Mouse (Mus musculus) CH12.LX (cell line): Measurements from ENCODE around the gene Gsdme. TPM values are rescaled to one million over a fixed set of nuclear protein-coding genes. Genes with fewer than 3 reads are reported as not detected.

ENCODE experiments used
- DNase-seq: peaks from one replicate; pipeline ENCODE4 v3.0.0-alpha.2; 2013; ENCODE audit errors: extremely low read depth
- H3K27ac ChIP-seq: 2 replicates; pipeline ENCODE4 v1.5.1; 2012; ENCODE audit warnings: low read depth, mild to moderate bottlenecking, control low read depth, moderate library complexity; ENCODE audit not compliant: insufficient read depth
- H3K27me3 ChIP-seq: replicated peaks from 2 replicates; pipeline ENCODE3; 2012; ENCODE audit warnings: inconsistent platforms
- H3K36me3 ChIP-seq, 2 experiments: replicated peaks in 1 of 2; 2 replicates each; pipeline versions ENCODE3 to v1.6.1; 2012; ENCODE audit warnings: inconsistent platforms in 1 of 2, low read length in 1 of 2, mild to moderate bottlenecking in 1 of 2, mixed read lengths in 1 of 2, moderate library complexity in 1 of 2; ENCODE audit not compliant: control insufficient read depth in 1 of 2, insufficient read depth in 1 of 2
- H3K4me1 ChIP-seq, 2 experiments: 2 replicates each; pipeline ENCODE4 v1.6.1; 2012; ENCODE audit warnings: inconsistent platforms in 1 of 2, moderate library complexity in 1 of 2; ENCODE audit not compliant: insufficient read depth in 2 of 2, control insufficient read depth in 1 of 2
- H3K4me2 ChIP-seq: 2 replicates; pipeline ENCODE4 v1.6.1; 2012; ENCODE audit warnings: low read depth, mild to moderate bottlenecking, control low read depth; ENCODE audit not compliant: poor library complexity, insufficient read depth, severe bottlenecking
- H3K4me3 ChIP-seq, 3 experiments: fragments of 150-350 bp in 1 of 3; sonication (generic) in 1 of 3; replicated peaks in 1 of 3; 2 replicates each; pipeline versions ENCODE3 to v1.5.1; 2011 to 2012; ENCODE audit warnings: low read depth in 2 of 3, low read length in 2 of 3, mild to moderate bottlenecking in 2 of 3, moderate library complexity in 2 of 3, control low read depth in 1 of 3, improper control_type of control experiment in 1 of 3, inconsistent platforms in 1 of 3, mixed read lengths in 1 of 3; ENCODE audit not compliant: poor library complexity in 1 of 3
- H3K79me2 ChIP-seq: replicated peaks from 2 replicates; pipeline ENCODE4 v1.6.1; 2012; ENCODE audit warnings: mild to moderate bottlenecking, moderate library complexity; ENCODE audit not compliant: control insufficient read depth, poor library complexity, insufficient read depth, severe bottlenecking; ENCODE audit errors: extremely low read depth
- H3K9ac ChIP-seq: 2 replicates; pipeline ENCODE4 v1.6.1; 2012; ENCODE audit warnings: low read depth, mild to moderate bottlenecking, control low read depth, moderate library complexity; ENCODE audit not compliant: insufficient read depth
- H3K9me3 ChIP-seq: replicated peaks from 2 replicates; pipeline ENCODE3; 2012; ENCODE audit warnings: low read length, inconsistent platforms, mixed read lengths
- CHD1 ChIP-seq: IDR thresholded peaks from 2 replicates; pipeline ENCODE4 v1.6.1; 2012; ENCODE audit warnings: low read depth, low read length, improper control_type of control experiment, inconsistent platforms
- EP300 ChIP-seq: IDR thresholded peaks from 2 replicates; pipeline ENCODE4 v1.6.1; 2011; ENCODE audit warnings: low read length, improper control_type of control experiment
- ETS1 ChIP-seq: conservative IDR thresholded peaks from 2 replicates; pipeline ENCODE4 v1.6.1; 2012; ENCODE audit warnings: low read depth, mild to moderate bottlenecking, inconsistent platforms, low read length, improper control_type of control experiment, moderate library complexity
- HCFC1 ChIP-seq: IDR thresholded peaks from 2 replicates; pipeline ENCODE4 v1.6.1; 2012; ENCODE audit warnings: low read depth, mild to moderate bottlenecking, inconsistent platforms, low read length, improper control_type of control experiment
- IRF4 ChIP-seq: IDR thresholded peaks from 2 replicates; pipeline ENCODE4 v1.6.1; 2014; ENCODE audit warnings: low read depth, mild to moderate bottlenecking, inconsistent platforms, low read length, improper control_type of control experiment
- JUN ChIP-seq: IDR thresholded peaks from 2 replicates; pipeline ENCODE4 v1.6.1; 2011; ENCODE audit warnings: low read depth, mild to moderate bottlenecking, low read length, improper control_type of control experiment, moderate library complexity; ENCODE audit not compliant: insufficient read depth
- MAFK ChIP-seq: IDR thresholded peaks from 2 replicates; pipeline ENCODE4 v1.6.1; 2011; ENCODE audit warnings: low read length, improper control_type of control experiment; ENCODE audit not compliant: insufficient replicate concordance
- MAX ChIP-seq: IDR thresholded peaks from 2 replicates; pipeline ENCODE4 v1.6.1; 2011; ENCODE audit warnings: low read length, improper control_type of control experiment
- MAZ ChIP-seq: IDR thresholded peaks from 2 replicates; pipeline ENCODE4 v1.6.1; 2012; ENCODE audit warnings: low read depth, mild to moderate bottlenecking, inconsistent platforms, low read length, improper control_type of control experiment, moderate library complexity
- MXI1 ChIP-seq: IDR thresholded peaks from 2 replicates; pipeline ENCODE4 v1.6.1; 2011; ENCODE audit warnings: mild to moderate bottlenecking, low read depth, low read length, improper control_type of control experiment
- MYC ChIP-seq: IDR thresholded peaks from 2 replicates; pipeline ENCODE4 v1.6.1; 2011; ENCODE audit warnings: low read depth, mild to moderate bottlenecking, improper control_type of control experiment, low read length
- NELFE ChIP-seq: IDR thresholded peaks from 2 replicates; pipeline ENCODE4 v1.6.1; 2011; ENCODE audit warnings: low read depth, low read length, improper control_type of control experiment
- POLR2A ChIP-seq: IDR thresholded peaks from 2 replicates; pipeline ENCODE4 v1.6.1; 2011; ENCODE audit warnings: low read depth, mild to moderate bottlenecking, improper control_type of control experiment, low read length
- POLR2AphosphoS2 ChIP-seq: IDR thresholded peaks from 2 replicates; pipeline ENCODE4 v1.6.1; 2011; ENCODE audit warnings: low read depth, low read length, improper control_type of control experiment
- RAD21 ChIP-seq: IDR thresholded peaks from 2 replicates; pipeline ENCODE4 v1.6.1; 2011; ENCODE audit warnings: low read depth, mild to moderate bottlenecking, low read length, improper control_type of control experiment, moderate library complexity
- SMC3 ChIP-seq: IDR thresholded peaks from 2 replicates; pipeline ENCODE4 v1.6.1; 2011; ENCODE audit warnings: low read depth, low read length, improper control_type of control experiment
- TBP ChIP-seq: conservative IDR thresholded peaks from 2 replicates; pipeline ENCODE4 v1.6.1; 2011; ENCODE audit warnings: low read depth, low read length, improper control_type of control experiment
- TCF12 ChIP-seq: IDR thresholded peaks from 2 replicates; pipeline ENCODE4 v1.6.1; 2014; ENCODE audit warnings: low read depth, mild to moderate bottlenecking, inconsistent platforms, low read length, improper control_type of control experiment
- UBTF ChIP-seq: IDR thresholded peaks from 2 replicates; pipeline ENCODE4 v1.6.1; 2012; ENCODE audit warnings: low read depth, mild to moderate bottlenecking, inconsistent platforms, low read length, improper control_type of control experiment, moderate library complexity
- USF2 ChIP-seq: conservative IDR thresholded peaks from 2 replicates; pipeline ENCODE4 v1.6.1; 2011; ENCODE audit warnings: low read depth, low read length, improper control_type of control experiment
- ZC3H11A ChIP-seq: IDR thresholded peaks from 2 replicates; pipeline ENCODE4 v1.6.1; 2012; ENCODE audit warnings: low read depth, mild to moderate bottlenecking, inconsistent platforms, low read length, improper control_type of control experiment
- dilution Hi-C: fragments of 300-500 bp; cut with MboI; formaldehyde crosslinking; loops from 2 replicates; pipeline ENCODE4 v1.14.3; 2020; ENCODE audit warnings: low sequenced_read_pairs; ENCODE audit not compliant: extremely low pct_unique_long_range_greater_than_20kb, extremely low pct_ligation_motif_present
- in situ Hi-C: fragments of 300-500 bp; cut with MboI; formaldehyde crosslinking; loops from 3 replicates; pipeline ENCODE4 v1.14.3; 2019; ENCODE audit warnings: low sequenced_read_pairs, low pct_ligation_motif_present, low pct_unique_long_range_greater_than_20kb, mixed read lengths
- polyA plus RNA-seq: library from polyadenylated mRNA; unstranded; fragments of >175 nt; gene quantifications from 2 replicates; pipeline ENCODE4 v1.2.1, GENCODE M21; 2012; ENCODE audit warnings: low read depth; ENCODE audit not compliant: insufficient read length
- total RNA-seq, 2 experiments: library from RNA; depleted of rRNA; stranded (reverse); fragments of 300-350 nt in 1 of 2; fragments of >200 nt in 1 of 2; gene quantifications; 2 replicates each; pipeline ENCODE4 v1.2.3; 2012 to 2014

Gene Gsdme
- total and polyA plus RNA-seq, 3 experiments, result 0.38 to 1.8 TPM; not detected in 1

DNA sequence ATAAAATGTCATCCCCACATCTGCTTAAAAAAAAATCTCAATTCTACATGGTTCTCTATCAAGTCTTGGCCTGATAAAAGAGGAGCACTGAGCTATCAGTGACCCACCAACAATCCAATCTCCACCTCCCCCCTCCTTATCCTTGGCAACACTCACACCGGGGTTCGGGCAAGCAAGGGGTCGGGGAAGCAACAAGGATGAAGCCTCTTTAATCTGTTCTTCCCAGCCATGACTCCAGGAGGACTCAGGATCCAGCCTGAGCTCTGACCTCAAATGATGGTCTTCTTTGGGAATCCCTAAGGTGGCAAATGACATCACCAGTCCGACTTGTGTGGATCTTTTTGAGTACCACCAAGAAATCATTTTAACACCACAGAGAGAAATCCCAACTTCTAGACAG, 15.9 kb downstream of the Gsdme start:
- Histone ChIP-seq H3K36me3 (no peaks in the 10 kb centered on the region), H3K27me3 (no peaks in the 10 kb centered on the region), H3K9me3 (no peaks in the 10 kb centered on the region), H3K9ac (no peak overlapping the region), H3K79me2 (no peaks in the 10 kb centered on the region), H3K4me2 (no peak overlapping the region), H3K4me3 (no peak overlapping the region), H3K27ac (no peak overlapping the region), H3K4me1 (peaks cover 7 to 16% of the 10 kb centered on the region in 2 experiments)
- in situ Hi-C loops, result no loop called here
- no peak for DNase-seq
- dilution Hi-C loops, result no loop called here
- TF ChIP-seq UBTF (no peak), ZC3H11A (no peak), RAD21 (no peak), TBP (no peak), JUN (no peak), MAX (no peak), MAZ (no peak), ETS1 (no peak), EP300 (no peak)

DNA sequence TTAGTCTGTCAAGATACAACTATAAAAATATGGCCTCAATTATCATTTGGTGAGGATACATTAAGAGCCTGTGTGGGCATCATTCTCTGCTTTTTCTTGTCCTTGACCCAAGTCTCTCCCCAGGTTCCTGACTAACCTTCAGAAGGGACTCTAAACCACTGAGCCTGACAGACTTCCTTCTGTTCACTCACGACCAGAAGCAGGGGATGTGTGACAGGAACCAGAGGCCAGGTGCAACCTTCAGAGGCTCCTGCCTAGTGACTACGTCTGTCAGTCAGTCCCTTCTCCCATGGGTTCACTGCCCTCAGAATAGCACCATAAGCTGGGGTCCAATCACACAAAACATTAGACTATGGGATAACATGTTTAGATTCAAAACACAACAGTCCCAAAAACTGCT, 16.3 kb downstream of the Gsdme start:
- Histone ChIP-seq H3K27me3 (no peaks in the 10 kb centered on the region), H3K9me3 (no peaks in the 10 kb centered on the region), H3K4me2 (no peak overlapping the region), H3K9ac (no peak overlapping the region), H3K27ac (no peak overlapping the region), H3K79me2 (no peaks in the 10 kb centered on the region), H3K4me3 (no peak overlapping the region), H3K4me1 (peaks cover 3 to 12% of the 10 kb centered on the region in 2 experiments; a peak in 2 of 4 replicates), H3K36me3 (no peaks in the 10 kb centered on the region)
- no peak for DNase-seq
- in situ Hi-C loops, result no loop called here
- dilution Hi-C loops, result no loop called here
- TF ChIP-seq MAFK, result no peak
- TF ChIP-seq CHD1, result no peak
- no peak for TF ChIP-seq IRF4
- TF ChIP-seq SMC3, result no peak
- TF ChIP-seq EP300, result no peak
- no peak for TF ChIP-seq TCF12
- TF ChIP-seq POLR2A, result no peak
- TF ChIP-seq HCFC1, result no peak
- TF ChIP-seq NELFE, result no peak
- no peak for TF ChIP-seq MYC
- TF ChIP-seq USF2, result no peak
- TF ChIP-seq MXI1, result no peak
- TF ChIP-seq UBTF, result no peak
- TF ChIP-seq TBP, result no peak
- TF ChIP-seq POLR2AphosphoS2, result no peak
- no peak for TF ChIP-seq MAX
